Mouse (Mus musculus) heart, embryonic 14.5 days (tissue): ENCODE measurements around the gene Mrtfb. TPM values are rescaled to one million over a fixed set of nuclear protein-coding genes. Genes with fewer than 3 reads are reported as not detected.
"Not testable (repeated sequence)": the region's sequence is repeated elsewhere in the genome, so short reads cannot be mapped to it uniquely, and the experiment has no call there.

Source experiments
- ATAC-seq: fragments of 200-750 bp; cut with Nextera tagmentation; 2 replicates; pipeline ENCODE4 v1.8.0; 2017; ENCODE audit warnings: low read depth, moderate TSS enrichment; ENCODE audit not compliant: insufficient number of reproducible peaks, insufficient read depth, low FRiP score
- H3K27ac ChIP-seq, 2 experiments: fragments of 200-500 bp in 1 of 2; fragments of 300-500 bp in 1 of 2; sonication (generic) in 1 of 2; replicated peaks in 1 of 2; 2 replicates each; pipeline ENCODE4 v1.5.1; 2012 to 2014; ENCODE audit warnings: low read depth in 2 of 2, low read length in 2 of 2, control low read depth in 1 of 2, mild to moderate bottlenecking in 1 of 2, mixed read lengths in 1 of 2; ENCODE audit not compliant: control insufficient read depth in 1 of 2, insufficient read depth in 1 of 2
- H3K27me3 ChIP-seq: fragments of 300-500 bp; sonication (generic); 2 replicates; pipeline ENCODE4 v1.6.1; 2014; ENCODE audit warnings: mild to moderate bottlenecking, low read length, control low read depth; ENCODE audit not compliant: control insufficient read depth, insufficient read depth
- H3K36me3 ChIP-seq: fragments of 300-500 bp; sonication (generic); 2 replicates; pipeline ENCODE4 v1.6.1; 2014; ENCODE audit warnings: mild to moderate bottlenecking, control low read depth, low read length, mixed read lengths; ENCODE audit not compliant: control insufficient read depth, insufficient read depth
- H3K4me1 ChIP-seq, 2 experiments: fragments of 200-500 bp in 1 of 2; fragments of 300-500 bp in 1 of 2; sonication (generic) in 1 of 2; 2 replicates each; pipeline ENCODE4 v1.6.1; 2012 to 2014; ENCODE audit warnings: low read length in 2 of 2, control low read depth in 1 of 2, mixed read lengths in 1 of 2; ENCODE audit not compliant: control insufficient read depth in 2 of 2, insufficient read depth in 2 of 2
- H3K4me2 ChIP-seq: fragments of 300-500 bp; sonication (generic); 2 replicates; pipeline ENCODE4 v1.6.1; 2014; ENCODE audit warnings: mild to moderate bottlenecking, low read length
- H3K4me3 ChIP-seq, 2 experiments: fragments of 200-500 bp in 1 of 2; fragments of 300-500 bp in 1 of 2; sonication (generic) in 1 of 2; 2 replicates each; pipeline ENCODE4 v1.5.1; 2012 to 2014; ENCODE audit warnings: low read length in 2 of 2, mild to moderate bottlenecking in 2 of 2, control low read depth in 1 of 2, low read depth in 1 of 2, moderate library complexity in 1 of 2; ENCODE audit not compliant: control insufficient read depth in 1 of 2, insufficient read depth in 1 of 2
- H3K9ac ChIP-seq: fragments of 300-500 bp; sonication (generic); 2 replicates; pipeline ENCODE4 v1.6.1; 2014; ENCODE audit warnings: mild to moderate bottlenecking, low read length
- H3K9me3 ChIP-seq: fragments of 300-500 bp; sonication (generic); 2 replicates; pipeline ENCODE4 v1.6.1; 2016; ENCODE audit warnings: low read length, control low read depth; ENCODE audit not compliant: control insufficient read depth
- WGBS: fragments of 180-500 bp; shearing (Covaris S2); extraction: QIAGEN DNeasy Blood & Tissue Kit; methylation state at CpG from one replicate; pipeline ENCODE4 v1.1.7; 2014; 5-methylcytosine and 5-hydroxymethylcytosine counted together
- polyA plus RNA-seq: library from polyadenylated mRNA; unstranded; fragments of >200 nt; fragmentation: Nextera tagmentation; extraction: Ambion mirVana; gene quantifications from 2 replicates; pipeline ENCODE4 v1.2.1, GENCODE M21; 2014

The Mrtfb gene
- polyA plus RNA-seq, 1 experiment from 2014 or later: 20.9 TPM

GRCm38 (mm10) chr16:13276258-13276657 lies 20.0 kb downstream of the Mrtfb start:
- Histone ChIP-seq H3K9ac (no peak overlapping the region), H3K27ac (no peak overlapping the region), H3K9me3 (no peaks in the 10 kb centered on the region), H3K36me3 (0 out of 2 replicates have a peak, but pooled peaks cover 4% of the 10 kb centered on the region), H3K4me1 (peaks cover 5 to 12% of the 10 kb centered on the region in 2 experiments; a peak in 3 of 4 replicates), H3K27me3 (no peaks in the 10 kb centered on the region), H3K4me2 (no peak overlapping the region), H3K4me3 (no peak overlapping the region)
- ATAC-seq: no peak
- WGBS: 81% methylated on average over 2 of the region's 2 CpGs

GRCm38 (mm10) chr16:13276709-13277399 lies 20.6 kb downstream of the Mrtfb start:
- Histone ChIP-seq H3K4me2 (no peak overlapping the region), H3K27ac (no peak overlapping the region), H3K4me1 (peaks cover 5 to 12% of the 10 kb centered on the region in 2 experiments; a peak in 3 of 4 replicates), H3K4me3 (no peak overlapping the region), H3K9ac (no peak overlapping the region), H3K27me3 (no peaks in the 10 kb centered on the region), H3K9me3 (no peaks in the 10 kb centered on the region), H3K36me3 (0 out of 2 replicates have a peak, but pooled peaks cover 4% of the 10 kb centered on the region)
- no peak for ATAC-seq
- WGBS: 82% methylated on average over 3 of the region's 3 CpGs

DNA sequence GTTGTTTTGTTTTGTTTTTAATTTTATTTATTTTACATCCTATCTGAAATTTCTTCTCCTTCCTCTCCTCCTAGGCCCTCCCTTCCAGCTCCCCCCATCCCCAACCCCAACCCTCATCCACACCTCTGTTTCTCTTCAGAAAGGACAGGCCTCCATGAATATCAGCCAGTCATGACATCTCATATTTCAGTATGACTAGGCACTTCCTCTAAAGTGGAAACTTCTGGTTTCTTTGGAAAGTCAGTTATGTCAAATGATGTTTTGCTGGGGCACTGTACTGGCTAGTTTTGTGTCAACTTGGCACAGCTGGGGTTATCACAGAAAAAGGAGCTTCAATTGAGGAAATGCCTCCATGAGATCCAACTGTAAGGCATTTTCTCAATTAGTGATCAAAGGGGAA lies 30.1 kb downstream of the Mrtfb start:
- ATAC-seq, H3K4me2 ChIP-seq, H3K4me3 ChIP-seq, H3K36me3 ChIP-seq, H3K27me3 ChIP-seq, H3K9me3 ChIP-seq, H3K4me1 ChIP-seq, H3K27ac ChIP-seq, H3K9ac ChIP-seq: not testable (repeated sequence)

GRCm38 (mm10) chr16:13297860-13298259 lies 41.6 kb downstream of the Mrtfb start:
- 58% methylated on average over 1 of the region's 1 CpGs for WGBS
- Histone ChIP-seq H3K27ac (no peak overlapping the region), H3K4me3 (no peak overlapping the region), H3K9me3 (no peaks in the 10 kb centered on the region), H3K4me2 (no peak overlapping the region), H3K4me1 (peaks cover 0 to 12% of the 10 kb centered on the region in 2 experiments; a peak in 2 of 4 replicates), H3K9ac (no peak overlapping the region), H3K27me3 (no peaks in the 10 kb centered on the region), H3K36me3 (no peaks in the 10 kb centered on the region)
- ATAC-seq: no peak

DNA sequence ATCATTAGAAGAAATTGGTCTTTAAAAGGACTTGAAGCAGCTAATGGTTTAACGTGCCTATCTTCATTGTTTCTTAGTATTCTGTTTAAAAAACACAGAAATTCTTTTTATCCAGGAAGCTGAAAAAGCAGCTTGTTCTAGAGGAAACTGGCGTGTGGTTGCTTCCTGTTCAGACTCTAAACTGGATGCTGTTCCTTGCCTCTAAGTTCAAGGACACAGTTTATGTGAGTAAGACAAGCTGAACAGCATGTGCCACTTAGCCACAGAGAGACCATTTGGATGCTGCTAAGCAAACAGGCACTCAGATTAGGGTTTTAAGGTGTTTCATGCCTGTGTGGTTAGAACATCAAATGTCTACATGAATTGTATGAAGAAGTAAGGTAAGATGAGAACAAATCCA lies 42.7 kb downstream of the Mrtfb start:
- Histone ChIP-seq H3K9me3 (no peaks in the 10 kb centered on the region), H3K27ac (peak overlapping the region in 1 of 2 experiments; percentile 37; a peak in 1 of 4 replicates), H3K9ac (no peak overlapping the region), H3K4me2 (no peak overlapping the region), H3K27me3 (no peaks in the 10 kb centered on the region), H3K36me3 (no peaks in the 10 kb centered on the region), H3K4me1 (peaks cover 0 to 7% of the 10 kb centered on the region in 2 experiments; a peak in 2 of 4 replicates), H3K4me3 (no peak overlapping the region)
- ATAC-seq: no peak
- WGBS: 63% methylated on average over 2 of the region's 2 CpGs

DNA sequence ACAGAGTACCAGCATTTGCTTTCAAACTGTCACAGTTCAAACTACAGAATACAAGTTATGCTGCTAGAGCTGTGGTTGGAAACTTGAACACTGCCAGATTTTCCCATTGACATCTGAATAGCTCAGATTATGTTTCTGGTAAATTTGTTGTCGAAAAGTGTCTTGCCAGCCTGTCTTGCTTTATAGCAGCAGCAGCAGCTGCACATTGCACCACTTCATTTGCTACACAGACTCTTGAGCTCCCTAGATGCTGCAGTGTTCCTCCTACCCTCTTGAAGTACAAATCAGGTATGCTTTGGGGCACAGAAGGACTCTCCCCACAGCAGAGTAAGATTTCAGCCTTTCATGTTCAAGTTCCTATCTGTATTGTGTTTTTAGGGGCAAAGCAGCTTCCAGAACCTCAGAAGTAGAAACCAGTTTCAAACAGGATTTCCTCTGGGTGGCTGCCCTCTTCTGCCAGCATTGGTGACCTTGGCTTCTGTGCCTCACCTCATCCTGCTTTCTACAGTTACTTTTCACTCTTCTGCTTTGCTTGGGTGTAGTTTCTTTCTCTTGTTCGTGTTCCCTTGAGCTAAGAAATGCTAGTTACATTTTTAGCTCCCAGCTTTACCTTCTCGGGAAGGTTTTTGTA lies 49.9 kb downstream of the Mrtfb start:
- no peak overlapping the region for H3K4me3 ChIP-seq
- H3K4me2 ChIP-seq: no peak overlapping the region
- H3K27me3 ChIP-seq: no peaks in the 10 kb centered on the region
- H3K9ac ChIP-seq: no peak overlapping the region
- no peaks in the 10 kb centered on the region for H3K9me3 ChIP-seq
- no peak for ATAC-seq
- H3K27ac ChIP-seq: no peak overlapping the region
- peaks cover 0 to 12% of the 10 kb centered on the region in 2 experiments; a peak in 3 of 4 replicates for H3K4me1 ChIP-seq
- H3K36me3 ChIP-seq: no peaks in the 10 kb centered on the region
- 72% methylated on average over 3 of the region's 3 CpGs for WGBS

DNA sequence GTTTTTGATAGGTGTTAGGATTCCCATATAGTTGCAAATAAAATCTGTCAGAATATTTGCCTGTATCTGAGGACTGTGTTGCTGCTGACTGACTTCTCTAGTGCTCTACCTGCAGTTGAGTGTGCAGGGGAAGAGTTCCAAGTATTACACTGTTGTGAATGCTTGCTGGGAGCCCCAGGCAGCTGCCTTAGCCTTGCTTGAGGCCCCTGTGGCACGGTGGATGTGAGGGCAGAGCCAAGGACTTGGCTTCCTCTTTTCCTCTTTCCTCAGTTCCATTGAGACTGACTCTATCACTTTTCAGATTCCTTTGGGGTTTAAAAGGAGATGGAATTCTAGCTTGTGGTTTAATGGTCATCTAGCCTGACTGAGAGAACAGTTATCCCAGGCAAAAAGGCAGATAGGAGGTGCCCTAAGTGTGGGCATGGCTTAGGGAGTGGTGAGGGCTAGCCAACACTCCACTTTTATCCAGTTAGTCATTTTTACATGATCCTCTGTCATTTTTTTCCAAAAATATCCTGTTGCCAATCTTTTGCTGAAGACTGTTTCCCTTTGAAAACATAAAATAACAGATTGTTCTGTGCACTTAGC lies 53.9 kb downstream of the Mrtfb start:
- Histone ChIP-seq H3K27me3 (no peaks in the 10 kb centered on the region), H3K27ac (no peak overlapping the region), H3K36me3 (no peaks in the 10 kb centered on the region), H3K4me1 (peaks cover 0 to 12% of the 10 kb centered on the region in 2 experiments; a peak in 3 of 4 replicates), H3K4me2 (no peak overlapping the region), H3K9ac (no peak overlapping the region), H3K9me3 (no peaks in the 10 kb centered on the region), H3K4me3 (no peak overlapping the region)
- 17% methylated on average over 1 of the region's 1 CpGs for WGBS
- ATAC-seq: no peak
